Mouse (Mus musculus) right cerebral cortex, postnatal 25 days (tissue): ENCODE measurements around the gene Mrto4.

Source experiments
- DNase-seq: peaks from one replicate; pipeline ENCODE4 v3.0.0; 2022

Gene Mrto4

DNA sequence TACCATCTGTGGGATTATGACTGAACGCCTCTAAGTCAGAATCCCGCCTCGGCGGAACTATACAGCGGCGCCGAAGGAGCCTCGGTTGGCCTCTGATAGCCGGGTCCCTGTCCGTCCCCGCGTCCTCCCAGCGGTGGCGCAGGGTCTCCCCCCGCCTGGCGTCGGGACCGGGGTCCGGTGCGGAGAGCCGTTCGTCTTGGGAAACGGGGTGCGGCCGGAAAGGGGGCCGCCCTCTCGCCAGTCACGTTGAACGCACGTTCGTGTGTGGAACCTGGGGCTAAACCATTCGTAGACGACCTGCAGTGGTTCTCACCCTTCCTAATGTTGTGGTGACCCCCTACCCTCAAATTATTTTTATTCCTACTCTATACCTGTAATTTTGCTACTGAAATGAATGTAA is 14.2 kb downstream of the Mrto4 start:
- DNase-seq: no peak

GRCm38 (mm10) chr4:139336822-139337483 is 15.4 kb downstream of the Mrto4 start:
- peak; percentile 48 for DNase-seq

- DNase-seq: no peak
These were observed 16.9 kb downstream of the Mrto4 start for GRCm38 (mm10) chr4:139335507-139335906.

DNA sequence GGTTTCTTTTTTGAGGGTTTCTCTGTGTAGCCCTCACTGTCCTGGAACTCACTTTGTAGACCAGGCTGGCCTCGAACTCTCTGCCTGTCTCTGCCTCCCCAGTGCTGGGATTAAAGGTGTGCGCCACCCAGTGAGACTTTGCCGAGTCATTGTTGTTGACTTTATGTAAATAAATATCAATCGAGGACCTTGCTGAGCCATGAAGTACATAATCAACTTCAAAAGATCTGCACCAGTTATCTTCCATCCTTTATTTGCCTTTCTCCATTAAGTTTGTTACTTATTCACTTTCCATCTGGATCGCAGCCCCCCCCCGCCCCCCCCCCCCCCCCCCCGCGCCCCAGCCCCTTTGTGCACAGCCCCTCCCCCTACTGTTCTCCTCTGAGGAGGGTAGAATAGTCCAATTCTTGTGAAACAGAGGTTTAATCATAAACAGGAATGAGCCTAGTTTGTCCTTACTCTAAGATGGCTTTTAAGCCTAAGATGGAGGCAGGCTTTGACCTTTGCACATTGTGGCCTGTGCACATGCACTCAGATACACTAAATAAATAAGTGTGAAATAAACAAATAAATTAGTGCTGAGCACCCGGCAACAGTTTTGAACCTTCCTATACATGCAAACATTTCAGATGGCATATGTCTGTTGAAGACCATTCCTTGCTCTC is 17.6 kb downstream of the Mrto4 start:
- DNase-seq: no peak

GRCm38 (mm10) chr4:139330605-139331004 is 21.8 kb downstream of the Mrto4 start:
- DNase-seq: no peak

DNA sequence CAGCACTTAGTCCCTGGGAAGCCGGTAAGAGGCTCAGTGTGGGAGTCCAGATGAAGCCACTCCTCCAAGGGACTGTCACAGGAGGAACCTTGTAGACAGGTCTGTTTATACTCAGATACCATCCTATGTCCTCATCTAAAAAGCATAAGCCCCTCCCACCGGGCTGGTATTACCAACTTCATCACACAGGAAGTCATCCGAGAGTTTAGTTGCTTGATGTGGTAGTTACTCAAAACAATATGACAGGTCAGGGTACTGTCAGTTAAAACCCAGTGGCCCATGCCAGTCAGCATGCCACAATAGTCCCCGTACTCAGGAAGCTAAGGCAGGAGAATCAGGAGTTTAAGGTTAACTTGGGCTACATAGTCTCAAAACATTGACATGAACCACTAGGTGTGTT is 32.6 kb downstream of the Mrto4 start:
- no peak for DNase-seq

GRCm38 (mm10) chr4:139318449-139318848 is 33.9 kb downstream of the Mrto4 start:
- DNase-seq: no peak

- no peak for DNase-seq
These were observed 39.7 kb downstream of the Mrto4 start for GRCm38 (mm10) chr4:139312632-139313031.

DNA sequence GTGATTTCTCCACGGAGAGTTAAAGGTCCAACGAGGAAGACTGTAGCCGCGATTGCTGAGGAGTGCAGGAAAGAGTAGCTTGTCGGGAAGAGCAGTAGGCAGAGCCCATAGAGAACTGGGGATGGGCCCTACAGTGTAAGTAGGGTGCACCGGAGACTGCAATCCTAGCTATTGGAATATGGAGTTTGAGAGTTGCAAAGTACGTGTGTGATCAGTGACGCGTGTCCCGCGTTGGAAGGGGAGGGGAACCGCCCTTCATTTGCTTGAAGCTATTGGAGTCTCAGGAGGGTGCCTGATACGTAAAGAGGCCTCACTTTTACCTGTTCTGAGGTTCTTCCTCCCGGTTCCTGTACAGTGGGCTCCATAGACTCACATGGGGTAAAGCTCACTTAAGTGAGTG is 40.7 kb downstream of the Mrto4 start:
- DNase-seq: no peak

DNA sequence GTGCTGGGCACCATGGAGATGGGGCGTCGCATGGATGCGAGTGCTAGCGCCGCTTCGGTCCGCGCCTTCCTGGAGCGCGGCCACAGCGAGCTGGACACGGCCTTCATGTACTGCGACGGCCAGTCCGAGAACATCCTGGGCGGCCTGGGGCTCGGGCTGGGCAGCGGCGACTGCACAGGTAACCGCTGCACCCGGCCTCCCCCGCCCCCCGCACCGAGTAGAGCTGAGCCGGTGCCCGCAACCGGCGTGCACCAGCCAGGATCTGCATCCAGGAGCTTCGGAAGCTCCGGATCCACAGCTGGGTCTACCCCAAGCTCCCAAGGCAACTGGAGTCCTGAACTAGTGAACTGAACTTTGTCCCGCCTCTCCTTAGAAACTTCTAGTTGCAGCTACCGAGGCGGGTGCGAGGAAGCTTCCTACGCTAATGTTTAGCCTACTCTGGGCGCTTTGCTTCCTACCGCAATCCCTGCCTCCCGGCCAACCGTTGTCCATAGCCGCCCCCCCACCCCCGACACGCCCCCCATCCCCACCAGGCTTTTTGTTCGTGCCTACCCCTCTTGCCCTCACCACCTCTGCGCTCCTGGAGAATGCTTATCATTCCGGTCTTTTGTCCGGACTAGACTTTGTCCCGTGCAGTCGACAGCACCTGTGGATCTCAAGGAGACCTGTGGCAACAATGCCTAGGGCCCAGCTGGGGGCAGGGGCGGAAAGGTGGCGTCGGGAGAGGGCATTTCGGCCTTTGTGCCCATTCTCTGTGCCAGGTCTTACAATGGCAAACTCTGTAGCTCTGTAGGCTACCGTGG is 41.3 kb downstream of the Mrto4 start:
- DNase-seq: no peak

DNA sequence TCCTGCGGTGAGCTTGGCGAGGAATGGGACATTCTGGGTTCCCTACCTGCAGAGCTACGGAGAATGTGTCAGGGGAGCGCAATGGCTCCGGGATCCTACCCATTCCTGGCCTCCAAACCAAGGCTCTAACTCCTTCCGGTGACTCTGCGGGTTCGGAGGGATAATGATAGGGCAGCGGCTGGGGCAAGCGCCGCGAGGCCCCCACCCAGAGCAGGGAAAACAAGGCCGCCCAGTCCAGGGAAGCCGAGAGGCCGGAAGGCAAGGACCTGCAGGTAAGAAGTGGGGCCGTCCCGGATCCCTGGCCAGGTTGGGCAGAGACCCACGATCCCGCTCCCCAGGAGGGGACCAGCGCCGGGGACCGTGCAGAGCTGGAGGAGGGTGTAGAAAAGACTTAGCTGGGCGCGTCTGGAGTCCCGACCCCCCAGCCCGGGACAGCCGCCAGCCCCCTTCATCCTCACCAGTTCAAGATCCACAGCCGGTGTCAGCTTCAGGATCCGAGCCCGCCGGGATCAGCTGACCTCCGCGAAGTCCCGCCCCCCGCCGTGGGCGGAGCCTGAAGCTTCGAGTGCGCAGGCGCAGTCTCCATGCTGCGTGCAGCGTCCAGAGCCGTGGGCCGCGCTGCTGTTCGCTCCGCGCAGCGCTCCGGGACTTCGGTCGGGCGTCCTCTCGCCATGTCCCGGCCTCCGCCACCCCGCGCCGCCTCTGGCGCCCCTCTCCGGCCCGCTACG is 42.0 kb downstream of the Mrto4 start, which contains the start of the genes Pqlc2 and Akr7a5:
Gene Pqlc2 (minus strand): TSS at position 538 of the 728 bp plus-strand sequence.
Gene Akr7a5 (plus strand): TSS at position 574 of the 728 bp plus-strand sequence.
- DNase-seq: peak; percentile 98

DNA sequence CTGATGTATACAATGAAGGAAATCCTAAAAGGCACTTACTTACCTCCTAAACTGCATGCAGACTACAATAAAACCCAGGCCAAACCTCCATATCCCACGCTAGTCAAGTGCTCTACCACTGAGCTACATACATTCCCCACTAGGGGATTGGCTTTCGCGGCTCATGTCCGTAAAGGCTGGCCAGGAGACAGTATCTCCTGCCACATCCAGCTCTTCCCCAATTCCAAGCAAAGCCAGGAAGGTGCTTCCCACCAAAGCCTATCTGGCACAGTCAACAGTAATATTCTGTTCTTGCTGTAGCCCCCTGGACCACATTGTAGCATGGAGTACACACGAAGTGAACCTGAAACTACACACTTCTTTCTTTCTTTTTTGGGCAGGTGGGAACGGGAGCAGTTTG is 42.7 kb downstream of the Mrto4 start:
- no peak for DNase-seq

GRCm38 (mm10) chr4:139307916-139308315 is 44.5 kb downstream of the Mrto4 start:
- DNase-seq: no peak

DNA sequence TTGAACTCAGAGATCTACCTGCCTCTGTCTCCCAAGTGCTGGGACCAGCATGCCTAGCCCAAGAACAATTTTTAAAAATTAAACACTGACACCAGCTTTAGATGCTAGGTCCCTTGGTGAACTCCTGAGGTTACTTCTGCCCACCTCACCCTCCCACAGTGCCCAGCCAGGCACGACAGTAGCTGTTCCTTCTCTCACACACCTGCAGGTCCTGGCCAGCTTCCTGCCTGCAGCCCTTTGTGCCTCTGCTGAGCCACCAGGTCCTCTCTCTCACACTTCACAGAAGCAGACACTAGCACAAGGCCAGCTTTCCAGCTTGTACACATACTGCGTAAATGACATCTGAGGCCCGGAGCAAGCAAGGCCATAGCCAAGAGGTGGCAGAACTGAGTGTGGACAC is 46.9 kb downstream of the Mrto4 start:
- no peak for DNase-seq

DNA sequence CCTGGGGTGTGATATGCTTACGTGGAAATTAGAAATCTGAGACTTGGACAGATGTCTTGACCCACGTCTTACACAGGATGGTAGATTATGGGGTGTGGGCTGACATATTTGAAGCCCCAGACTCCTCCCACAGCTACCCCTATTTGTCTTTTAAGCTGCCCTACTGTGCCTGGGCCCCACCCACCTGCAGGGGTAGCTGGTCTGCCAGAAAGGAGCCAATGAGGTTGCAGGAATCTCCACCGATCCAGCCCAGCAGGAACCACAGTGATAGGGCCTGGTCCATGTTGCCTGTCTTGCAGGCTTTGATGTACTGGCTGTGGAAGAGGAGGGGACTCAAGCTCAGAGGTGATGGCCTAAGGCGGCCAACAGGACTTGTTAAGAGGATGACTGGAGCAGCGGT is 50.1 kb downstream of the Mrto4 start:
- DNase-seq: no peak

- no peak for DNase-seq
These were observed 50.6 kb downstream of the Mrto4 start for GRCm38 (mm10) chr4:139301780-139302179.

DNA sequence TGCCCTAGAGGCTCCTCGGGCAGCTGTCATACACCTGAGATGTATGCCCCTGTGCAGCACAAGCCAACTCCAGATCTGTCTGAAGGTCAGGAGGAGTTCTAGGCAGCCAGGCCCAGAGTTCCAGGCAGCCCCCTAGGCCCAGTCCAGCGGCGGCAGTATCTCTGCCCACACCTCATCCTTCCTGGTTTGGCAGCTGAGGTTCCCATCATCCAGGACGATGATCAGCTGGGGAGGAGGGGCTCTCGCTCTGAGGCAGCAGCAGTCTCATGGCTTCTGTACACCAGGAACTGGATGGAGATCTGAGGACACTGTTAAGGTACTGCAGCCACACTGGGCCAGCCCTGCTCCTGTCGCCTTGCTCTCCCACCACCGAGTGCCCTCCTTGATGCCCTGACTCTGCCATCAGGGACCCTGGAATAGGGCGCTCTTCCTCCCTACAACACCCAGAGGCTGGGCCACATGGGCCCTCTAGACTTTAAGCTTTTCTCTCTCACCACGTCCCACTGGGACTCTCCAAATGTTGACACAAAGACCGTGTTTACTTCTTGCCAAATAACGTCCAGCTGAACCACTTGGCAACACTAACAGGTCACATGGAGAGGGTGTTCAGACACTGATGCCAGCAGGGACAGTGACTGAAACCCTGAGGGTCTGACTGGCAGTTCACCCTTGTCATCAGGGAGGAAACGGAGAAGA is 53.6 kb downstream of the Mrto4 start:
- DNase-seq: no peak

GRCm38 (mm10) chr4:139297566-139297965 is 54.8 kb downstream of the Mrto4 start:
- DNase-seq: no peak
